Mouse (Mus musculus): Measurements from ENCODE around the gene Olfr870.
"Not testable (repeated sequence)": the region's sequence is repeated elsewhere in the genome, so short reads cannot be mapped to it uniquely, and the experiment has no call there.

Olfr870 gene

GRCm38 (mm10) chr9:20173957-20174356 lies at the start of gene Olfr870:
Gene Olfr870 (minus strand): TSS chr9:20174057.
- DNase-seq: no peak

GRCm38 (mm10) chr9:20211907-20212306 lies 38.0 kb upstream of the Olfr870 start, which contains the start of gene Olfr871:
Gene Olfr871 (plus strand): TSS chr9:20212207.
- DNase-seq: no peak

GRCm38 (mm10) chr9:20211477-20211876 lies 37.6 kb upstream of the Olfr870 start:
- no peak for DNase-seq

GRCm38 (mm10) chr9:20210812-20211211 lies 37.0 kb upstream of the Olfr870 start:
- DNase-seq: no peak

GRCm38 (mm10) chr9:20203413-20203984 lies 29.6 kb upstream of the Olfr870 start:
- not testable (repeated sequence) for DNase-seq

GRCm38 (mm10) chr9:20202131-20202530 lies 28.3 kb upstream of the Olfr870 start:
- no peak for DNase-seq

- no peak for DNase-seq
These were observed 5.6 kb upstream of the Olfr870 start for GRCm38 (mm10) chr9:20179463-20179862.

- DNase-seq: no peak
These were observed 24.2 kb downstream of the Olfr870 start for GRCm38 (mm10) chr9:20149706-20150105.

- DNase-seq: no peak
These were observed 45.1 kb downstream of the Olfr870 start, which contains the start of gene Olfr869 for GRCm38 (mm10) chr9:20128709-20129108. Gene Olfr869 (plus strand): TSS chr9:20129009.
